Mouse (Mus musculus) bone marrow macrophage, adult 2 months (primary cell): Measurements from ENCODE around the gene Calb2.

ENCODE experiments used
- CTCF ChIP-seq: IDR thresholded peaks from 2 replicates; pipeline ENCODE4 v1.5.1; 2012; ENCODE audit warnings: low read depth, mild to moderate bottlenecking, low read length, moderate library complexity
- POLR2A ChIP-seq: IDR thresholded peaks from 2 replicates; pipeline ENCODE4 v1.6.1; 2012; ENCODE audit warnings: mild to moderate bottlenecking, low read depth, low read length, borderline replicate concordance

- TF ChIP-seq CTCF: no peak
- no peak for TF ChIP-seq POLR2A
Observed at GRCm38 (mm10) chr8:110100907-110101306, 67.1 kb downstream of the Calb2 start, which contains the start of gene Gm21964.
